Mouse (Mus musculus) cerebellum, adult 9-11 months (tissue): ENCODE measurements around the gene Npepps.

Source experiments
- DNase-seq: peaks from one replicate; pipeline ENCODE4 v3.0.0; 2022

Npepps gene

GRCm38 (mm10) chr11:97229396-97229795 lies 51.0 kb downstream of the Npepps start:
- DNase-seq = no peak

- no peak for DNase-seq
These were observed 51.5 kb downstream of the Npepps start for GRCm38 (mm10) chr11:97228985-97229384.

GRCm38 (mm10) chr11:97226131-97226530 lies 54.3 kb downstream of the Npepps start:
- no peak for DNase-seq

DNA sequence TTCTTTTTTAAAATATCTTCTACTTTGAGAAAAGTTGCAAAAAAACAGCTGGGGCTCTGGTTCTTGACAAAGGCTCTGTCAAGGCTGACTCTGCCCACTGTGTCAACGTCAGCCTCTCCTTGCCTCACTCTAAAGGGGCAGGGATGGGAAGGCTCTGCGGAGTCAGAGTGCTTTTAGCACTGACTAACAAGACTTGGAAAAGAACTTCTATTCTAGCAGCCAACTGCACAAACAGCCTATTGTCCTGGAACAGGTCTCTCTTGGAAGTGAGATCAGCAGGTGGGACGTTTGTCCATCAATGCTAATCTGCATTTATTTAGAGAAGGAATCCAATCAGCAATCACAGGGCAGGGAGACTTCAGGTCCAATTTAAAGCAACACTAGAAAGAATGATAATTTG lies 57.0 kb downstream of the Npepps start:
- no peak for DNase-seq

- DNase-seq = no peak
These were observed 58.8 kb downstream of the Npepps start for GRCm38 (mm10) chr11:97221611-97222010.

- DNase-seq = no peak
These were observed 60.2 kb downstream of the Npepps start for GRCm38 (mm10) chr11:97220211-97220610.

GRCm38 (mm10) chr11:97214411-97214810 lies 66.0 kb downstream of the Npepps start:
- DNase-seq = no peak

GRCm38 (mm10) chr11:97210728-97211400 lies 69.6 kb downstream of the Npepps start:
- no peak for DNase-seq

DNA sequence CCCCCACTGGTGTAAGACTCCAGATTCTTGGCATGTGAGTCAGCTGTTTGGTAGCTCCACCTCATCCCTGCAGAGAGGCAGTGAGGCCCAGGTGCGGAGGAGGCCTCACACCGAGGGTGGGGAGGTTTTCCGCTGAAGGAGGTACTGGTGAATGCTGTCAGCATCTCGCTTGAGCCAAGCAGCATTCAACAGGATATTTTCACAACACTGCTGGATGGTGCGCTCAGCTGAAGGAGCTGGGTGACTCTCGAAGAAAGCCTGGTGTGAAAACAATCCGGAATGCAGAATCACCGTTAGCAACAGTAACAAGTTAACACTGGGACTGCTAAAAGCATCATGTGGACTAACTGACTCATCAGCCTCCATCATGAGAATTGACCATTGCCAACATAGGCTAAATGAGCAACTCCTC lies 73.4 kb downstream of the Npepps start:
- DNase-seq = no peak

DNA sequence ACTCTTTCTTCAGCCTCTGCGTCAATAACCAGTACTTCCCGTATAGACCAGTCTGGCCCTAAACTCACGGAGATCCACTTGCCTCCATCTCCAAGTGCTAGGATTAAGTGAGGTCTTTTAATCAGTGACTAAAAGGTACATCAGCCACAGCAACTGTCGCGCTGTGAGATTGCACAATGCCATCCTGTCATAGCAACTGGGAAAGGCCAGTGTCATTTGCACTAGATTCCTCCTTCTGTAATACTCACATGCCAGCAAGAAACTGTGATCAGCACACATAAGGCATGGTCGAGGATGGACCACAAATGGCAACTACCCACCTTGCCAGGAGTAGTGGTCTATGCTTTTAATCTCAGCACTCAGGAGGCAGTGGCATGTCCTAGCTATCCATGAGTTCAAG lies 80.9 kb downstream of the Npepps start:
- no peak for DNase-seq

GRCm38 (mm10) chr11:97198601-97199000 lies 81.8 kb downstream of the Npepps start:
- no peak for DNase-seq

DNA sequence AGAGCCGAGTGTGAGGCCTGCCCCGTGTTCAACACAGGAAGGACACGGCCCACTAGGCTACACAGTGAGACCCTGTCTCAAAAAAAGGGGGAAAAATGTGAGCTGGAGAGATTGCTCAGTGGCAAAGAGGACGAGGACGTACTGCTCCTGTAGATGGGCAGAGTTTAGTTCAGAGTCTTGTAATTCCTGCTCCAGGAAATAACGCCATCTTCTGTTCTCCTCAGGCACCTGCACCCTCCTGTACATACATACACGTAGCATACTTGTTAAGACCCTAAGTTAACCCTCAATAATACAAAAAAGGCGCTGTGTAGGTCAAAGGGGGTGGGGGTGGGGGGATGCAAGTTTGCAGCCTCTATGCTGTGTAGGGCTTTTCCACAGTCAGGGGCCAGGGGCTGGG lies 83.4 kb downstream of the Npepps start:
- DNase-seq = no peak

- DNase-seq = no peak
These were observed 83.9 kb downstream of the Npepps start for GRCm38 (mm10) chr11:97196541-97196940.

DNA sequence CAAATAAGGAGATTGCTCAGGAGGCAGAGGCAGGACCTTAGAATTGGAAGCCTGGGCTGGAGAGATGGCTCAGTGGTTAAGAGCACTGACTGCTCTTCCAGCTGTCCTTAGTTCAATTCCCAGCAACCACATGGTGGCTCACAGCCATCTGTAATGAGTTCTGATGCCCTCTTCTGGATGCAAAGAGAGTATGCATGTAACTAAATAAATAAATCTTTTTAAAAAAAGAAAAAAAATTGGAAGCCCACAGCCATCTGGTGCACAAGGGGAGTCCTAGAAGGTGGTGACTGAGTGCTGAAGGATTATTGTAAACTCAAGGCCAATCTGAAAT lies 87.9 kb downstream of the Npepps start:
- no peak for DNase-seq

- DNase-seq = no peak
These were observed 88.4 kb downstream of the Npepps start for GRCm38 (mm10) chr11:97191915-97192620.

- DNase-seq = no peak
These were observed 89.4 kb downstream of the Npepps start for GRCm38 (mm10) chr11:97190992-97191391.

DNA sequence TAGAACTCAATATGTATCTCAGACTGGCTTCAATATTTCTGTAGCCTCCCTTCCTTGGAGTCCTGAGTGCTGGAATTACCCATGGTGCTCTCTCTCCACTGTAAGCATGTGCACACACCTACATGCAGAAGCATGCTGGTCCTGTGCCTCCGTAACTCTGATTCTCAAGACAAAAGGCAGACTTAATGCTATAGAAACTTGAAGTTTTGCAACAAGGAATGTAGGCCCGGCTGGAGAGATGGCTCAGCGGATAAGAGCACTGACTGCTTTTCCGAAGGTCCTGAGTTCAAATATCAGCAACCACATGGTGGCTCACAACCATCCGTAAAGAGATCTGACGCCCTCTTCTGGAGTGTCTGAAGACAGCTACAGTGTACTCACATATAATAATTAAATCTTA lies 90.8 kb downstream of the Npepps start:
- DNase-seq = peak; percentile 33

DNA sequence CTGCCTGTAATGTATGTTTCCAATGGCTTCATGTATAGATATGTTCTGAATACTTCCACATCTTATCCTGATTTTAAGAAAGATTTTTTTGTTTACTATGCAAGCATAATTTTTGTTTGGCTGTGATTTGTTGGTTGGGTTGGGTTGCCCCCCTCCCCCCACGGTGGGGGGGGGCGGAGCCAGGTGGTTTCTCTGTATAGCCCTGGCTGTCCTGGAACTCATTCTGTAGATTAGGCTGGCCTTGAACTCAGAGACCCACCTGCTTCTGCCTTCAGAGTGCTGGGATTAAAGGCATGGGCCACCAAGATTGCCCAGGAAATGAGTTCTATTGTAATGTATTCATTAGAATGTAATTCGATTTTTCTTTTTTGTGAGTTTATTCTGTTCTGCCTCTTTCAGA lies 91.2 kb downstream of the Npepps start:
- DNase-seq = peak; percentile 40

GRCm38 (mm10) chr11:97188643-97188955 lies 91.8 kb downstream of the Npepps start:
- no peak for DNase-seq

DNA sequence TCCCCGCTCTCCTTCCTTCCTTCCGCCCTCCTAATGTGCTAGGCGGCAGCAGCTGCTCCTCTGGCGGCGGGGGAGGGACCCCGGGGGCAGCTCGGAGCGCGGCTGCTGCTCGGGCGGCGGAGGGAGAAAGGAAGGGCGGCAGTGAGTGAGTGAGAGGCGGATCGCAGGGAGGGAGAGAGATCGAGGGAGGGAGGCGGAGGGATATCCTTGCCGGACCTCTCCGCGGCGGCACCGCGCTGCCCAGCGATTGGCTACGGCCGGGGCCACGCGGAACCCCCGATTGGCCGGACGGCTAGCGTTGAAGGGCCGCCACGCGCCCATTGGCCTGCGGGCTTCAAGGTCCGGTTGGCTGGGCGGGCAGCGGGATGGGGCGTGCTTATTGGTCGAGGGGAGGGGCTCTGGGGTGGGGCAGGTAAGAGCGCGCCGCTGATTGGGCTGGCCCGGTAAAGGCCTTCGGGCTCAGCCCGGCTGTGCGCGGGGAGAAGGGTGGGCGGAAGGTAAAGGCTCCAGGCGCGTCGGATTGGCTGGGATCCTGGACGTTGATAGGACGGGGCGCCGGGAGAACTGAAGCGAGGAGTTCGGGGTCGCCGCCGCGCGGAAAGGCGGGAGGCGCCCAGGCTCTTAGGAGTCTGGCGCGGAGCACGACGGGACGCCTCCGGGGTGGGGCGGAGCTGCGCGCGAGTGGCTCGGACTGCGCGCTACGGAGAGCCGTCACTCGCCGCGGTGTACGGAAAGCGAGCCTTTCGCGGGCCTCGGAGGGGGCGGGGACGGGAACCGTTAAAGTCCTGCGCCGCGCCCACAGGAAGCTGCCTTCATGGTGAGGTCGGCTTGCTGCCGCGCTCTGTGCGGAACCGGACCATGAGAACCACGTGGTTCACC lies 92.4 kb downstream of the Npepps start, which contains the start of gene Kpnb1:
Gene Kpnb1 (minus strand): TSS at position 118 of the 879 bp plus-strand sequence.
- DNase-seq = peak; percentile 100

DNA sequence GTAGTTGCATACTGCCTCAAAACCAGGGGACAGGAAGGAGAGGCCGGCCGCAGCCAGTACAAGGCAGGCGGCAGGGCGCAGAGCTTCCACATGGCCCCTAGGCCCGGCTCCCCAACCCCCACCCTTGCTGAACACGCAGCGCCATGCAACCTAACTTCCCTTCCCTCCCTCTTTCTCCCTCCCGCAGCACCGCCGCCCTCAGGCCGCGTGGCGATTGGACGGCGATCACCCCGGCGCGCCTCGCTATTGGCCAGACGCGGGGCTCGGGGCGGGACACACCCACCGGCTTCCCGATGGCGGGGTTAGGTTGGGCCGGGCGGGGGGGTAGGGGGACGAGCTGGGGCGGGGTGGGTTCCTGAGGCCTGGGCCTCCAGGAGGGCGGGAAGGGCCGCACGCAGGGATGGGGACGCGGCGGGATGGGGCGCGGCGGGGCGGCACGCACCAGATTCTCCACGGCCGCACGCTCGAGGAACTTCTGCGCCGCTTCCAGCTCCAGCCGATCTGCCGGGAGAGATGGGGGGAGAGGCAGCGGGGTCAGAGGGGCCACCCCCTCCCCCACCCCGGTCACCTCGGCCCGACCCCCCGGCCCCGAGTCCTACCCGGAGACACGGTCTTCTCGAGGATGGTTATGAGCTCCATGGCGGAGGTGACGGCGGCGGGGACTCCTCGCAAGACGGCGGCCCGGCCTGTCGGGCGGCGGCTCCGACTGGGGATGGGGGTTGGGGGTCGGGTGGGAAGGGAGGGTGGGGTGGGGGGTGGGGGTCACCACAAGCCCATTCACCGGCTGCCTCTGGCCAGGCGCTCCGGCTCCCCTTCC lies 93.3 kb downstream of the Npepps start:
- peak; percentile 98 for DNase-seq

- no peak for DNase-seq
These were observed 94.5 kb downstream of the Npepps start for GRCm38 (mm10) chr11:97185704-97186614.
